Mouse (Mus musculus) retina, embryonic 14.5 days (tissue): ENCODE results near the gene Hnrnpdl.

ENCODE experiments used
- DNase-seq: peaks from one replicate; pipeline ENCODE4 v3.0.0-alpha.2; 2015; ENCODE audit warnings: low spot score

Hnrnpdl gene

DNA sequence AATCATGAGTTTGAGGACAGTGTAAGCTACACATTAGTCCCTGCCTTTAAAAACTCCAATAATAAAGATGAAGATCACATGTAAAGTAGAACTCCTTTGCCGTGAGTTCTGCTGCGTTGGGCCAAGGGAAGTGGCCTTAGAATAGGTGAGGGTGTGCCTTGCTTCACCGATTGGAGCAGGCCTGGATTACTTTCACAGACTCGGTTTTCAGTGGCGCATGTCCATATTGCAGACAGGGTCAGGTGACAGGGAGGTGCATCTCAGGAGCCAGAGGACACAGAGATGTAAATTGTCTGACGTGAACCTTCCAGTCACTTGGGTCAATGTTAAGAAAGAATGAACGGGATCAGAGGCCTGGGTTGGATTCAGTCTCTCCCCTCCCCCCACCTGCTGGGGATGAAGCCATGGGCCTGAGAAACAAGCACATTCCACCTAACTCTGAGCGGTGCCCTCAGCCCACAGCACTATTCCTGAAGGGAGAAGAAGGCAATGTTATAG lies 7.7 kb upstream of the Hnrnpdl start:
- no peak for DNase-seq

DNA sequence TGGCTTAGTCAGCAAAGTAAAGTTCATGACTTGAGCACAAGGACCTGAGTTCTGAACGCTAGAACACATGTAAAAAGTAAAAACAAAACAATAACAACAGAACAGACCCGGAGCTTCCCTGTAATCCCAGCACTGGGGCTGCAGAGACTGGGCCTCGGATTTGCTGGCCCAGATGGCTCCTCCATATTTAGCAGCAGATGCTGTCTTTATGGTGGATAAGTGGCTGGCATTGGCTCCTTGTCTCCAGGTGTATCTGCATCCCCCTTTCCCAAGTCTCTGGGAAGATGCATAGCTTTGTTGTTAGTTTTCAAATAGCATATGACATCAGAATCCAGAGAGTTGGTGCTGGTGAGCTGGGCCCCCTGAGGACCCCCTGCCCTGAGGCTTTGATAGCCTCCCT lies 6.6 kb upstream of the Hnrnpdl start:
- no peak for DNase-seq

DNA sequence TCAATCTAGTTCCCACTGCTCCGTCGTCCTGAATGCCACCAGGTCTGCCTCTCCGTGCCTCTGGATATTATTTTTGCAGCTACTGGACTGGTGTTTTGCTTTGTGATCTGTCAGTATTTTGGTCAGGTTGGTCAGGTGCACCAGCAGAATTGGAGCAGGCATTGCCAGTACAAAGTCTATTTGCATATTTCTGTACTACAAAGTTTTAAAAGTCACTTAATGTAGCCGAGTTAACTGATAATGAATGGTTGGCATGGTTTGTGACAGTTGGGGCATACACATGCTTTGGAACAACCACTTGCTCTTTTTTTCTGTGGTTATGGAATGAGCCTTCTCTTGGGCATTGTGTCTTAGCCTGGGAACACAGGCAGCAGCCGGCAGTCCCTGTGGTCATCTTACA lies 5.2 kb upstream of the Hnrnpdl start:
- DNase-seq: no peak

DNA sequence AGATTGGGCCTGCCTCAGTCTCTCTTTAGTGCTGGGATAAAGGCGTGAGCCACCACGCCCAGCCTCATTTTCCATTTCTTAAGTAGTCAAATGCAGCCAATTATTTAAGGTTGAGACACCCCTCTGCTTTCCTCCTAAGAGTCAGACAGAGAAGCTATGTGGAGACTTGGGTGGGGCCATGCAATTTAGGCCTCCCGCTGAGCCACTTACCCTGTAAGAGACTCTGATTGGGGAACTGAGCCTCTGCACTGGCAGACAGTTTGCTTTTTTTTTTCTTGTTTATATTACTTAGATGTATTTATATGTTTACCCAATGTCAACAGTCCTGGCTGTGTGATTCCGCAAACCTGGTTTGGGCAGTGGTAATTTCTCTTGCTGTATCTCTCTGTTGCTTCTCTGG lies 4.6 kb upstream of the Hnrnpdl start:
- DNase-seq: no peak

DNA sequence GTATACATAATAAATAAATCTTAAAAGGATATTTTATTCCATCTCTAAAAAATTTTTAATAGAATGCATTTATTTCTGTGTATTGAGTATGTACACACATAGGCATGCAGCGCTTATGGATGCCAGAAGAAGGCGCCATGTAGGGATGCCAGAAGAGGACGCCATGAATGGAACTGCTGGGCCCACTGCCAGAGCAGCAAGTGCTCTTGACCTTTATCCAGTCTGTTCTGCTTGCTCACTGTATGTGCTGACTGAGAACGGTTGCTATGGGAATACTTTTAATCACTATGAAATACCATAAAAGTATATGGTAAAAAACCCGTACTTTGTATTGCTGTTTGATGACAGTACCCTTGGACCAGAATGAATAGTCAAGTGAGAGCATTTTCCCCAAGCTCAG lies 3.9 kb upstream of the Hnrnpdl start:
- DNase-seq: no peak

DNA sequence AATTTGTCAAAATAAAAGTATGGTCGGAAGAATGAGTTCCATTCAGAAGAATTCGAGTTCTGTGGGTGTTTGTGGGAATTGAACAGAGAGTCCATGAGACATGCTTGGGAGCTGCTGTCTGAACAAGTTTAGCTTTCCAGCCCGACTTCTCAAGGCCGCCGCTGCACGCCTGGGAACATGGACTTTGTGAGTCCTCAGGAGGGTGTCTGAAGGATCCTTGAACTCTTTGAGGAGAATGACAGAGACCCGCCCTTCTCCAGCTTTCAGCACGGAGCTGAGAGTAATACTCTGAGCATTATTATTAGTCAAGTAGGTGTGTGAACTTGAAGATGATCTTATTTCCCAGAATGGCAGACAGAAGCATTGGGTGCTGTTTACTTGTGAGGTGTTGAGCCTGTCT lies 3.0 kb upstream of the Hnrnpdl start:
- no peak for DNase-seq

DNA sequence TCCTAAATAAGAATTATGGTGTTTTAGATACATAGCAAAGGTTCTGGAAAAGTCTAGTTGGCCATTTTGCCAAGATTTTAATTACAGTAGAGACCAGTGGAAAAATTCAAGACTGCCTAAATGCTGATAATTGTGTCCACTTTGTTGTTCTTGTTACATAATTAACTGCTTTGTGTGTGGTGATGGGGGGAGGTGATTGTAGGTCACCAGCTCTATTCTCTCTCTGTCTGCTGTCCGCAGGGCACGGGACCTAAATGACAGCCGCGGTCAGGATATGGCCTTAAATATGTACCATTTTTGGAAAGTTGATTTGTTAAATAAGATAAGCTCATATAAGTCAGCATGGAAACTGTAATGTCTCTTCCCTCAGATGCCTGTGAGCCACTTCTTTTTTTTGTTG lies 1.8 kb upstream of the Hnrnpdl start:
- no peak for DNase-seq

DNA sequence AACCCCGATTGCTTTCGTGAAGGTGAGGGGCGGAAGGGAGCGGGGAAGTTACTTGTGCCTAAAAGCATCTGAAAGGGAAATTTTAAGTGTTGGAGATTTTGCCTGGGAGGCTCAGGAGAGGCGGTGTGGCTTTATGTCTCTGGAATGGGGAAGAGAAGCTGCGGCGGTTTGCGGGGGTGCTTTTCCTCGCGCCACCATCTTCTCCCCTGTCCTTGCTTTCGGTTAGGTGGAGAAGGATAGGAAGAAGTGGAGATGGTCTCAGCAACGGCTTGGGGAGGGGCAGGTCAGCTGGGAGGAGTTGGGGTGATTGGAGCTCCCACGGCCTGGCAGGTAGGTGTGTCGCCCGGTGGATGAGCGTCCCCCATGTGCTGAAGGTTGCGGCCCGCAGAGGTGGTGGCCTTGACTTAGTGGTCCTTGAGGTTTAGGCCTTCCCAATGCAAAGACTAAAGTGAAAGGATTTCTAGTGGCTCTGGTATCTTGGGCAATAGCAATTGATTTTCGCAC lies 869 bp upstream of the Hnrnpdl start:
- DNase-seq: no peak

DNA sequence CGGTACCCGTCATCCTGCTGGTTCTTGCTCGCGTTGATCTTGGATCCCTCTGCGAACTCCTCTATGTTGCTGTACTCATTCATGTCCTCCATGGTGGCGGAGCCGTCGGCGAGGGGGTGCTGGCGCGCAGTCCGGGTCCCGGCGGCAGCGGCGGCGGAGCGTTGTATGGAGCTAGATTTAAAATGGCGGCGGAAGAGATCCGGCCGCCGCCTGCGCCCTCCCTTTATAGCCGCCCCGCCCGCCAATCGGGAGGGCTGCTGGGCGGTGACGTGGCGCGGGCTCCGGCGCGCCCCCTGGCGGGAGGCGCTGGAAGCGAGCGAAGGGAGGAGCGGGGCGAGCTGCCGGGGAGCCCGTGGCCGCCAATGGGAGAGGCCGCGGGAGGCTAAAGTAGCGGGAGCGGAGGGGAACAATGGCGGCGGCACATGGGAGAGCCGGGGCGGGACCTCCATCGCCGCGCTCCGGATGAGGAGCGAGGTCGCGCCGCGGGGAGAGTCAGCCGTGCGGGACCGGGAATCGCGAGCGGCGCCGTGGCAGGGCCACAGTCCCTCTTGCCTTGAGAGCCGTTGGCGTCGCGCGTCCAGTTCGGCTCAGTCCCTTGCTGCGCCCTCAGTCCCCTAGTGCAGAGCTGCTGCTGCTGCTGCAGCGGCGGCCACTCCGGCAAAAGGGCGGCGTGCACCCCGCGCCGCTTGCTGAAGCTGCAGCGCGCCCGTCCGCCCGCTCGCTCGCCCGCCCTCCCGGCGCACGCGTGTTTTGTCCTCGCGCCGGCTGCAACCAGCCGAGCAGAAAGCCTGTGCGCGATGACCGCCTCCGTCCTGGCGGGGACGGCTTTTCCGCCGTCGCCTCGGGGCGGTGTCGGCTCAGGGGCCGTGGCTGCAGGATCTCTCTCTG lies 506 bp downstream of the Hnrnpdl start:
- DNase-seq: peak; percentile 98

DNA sequence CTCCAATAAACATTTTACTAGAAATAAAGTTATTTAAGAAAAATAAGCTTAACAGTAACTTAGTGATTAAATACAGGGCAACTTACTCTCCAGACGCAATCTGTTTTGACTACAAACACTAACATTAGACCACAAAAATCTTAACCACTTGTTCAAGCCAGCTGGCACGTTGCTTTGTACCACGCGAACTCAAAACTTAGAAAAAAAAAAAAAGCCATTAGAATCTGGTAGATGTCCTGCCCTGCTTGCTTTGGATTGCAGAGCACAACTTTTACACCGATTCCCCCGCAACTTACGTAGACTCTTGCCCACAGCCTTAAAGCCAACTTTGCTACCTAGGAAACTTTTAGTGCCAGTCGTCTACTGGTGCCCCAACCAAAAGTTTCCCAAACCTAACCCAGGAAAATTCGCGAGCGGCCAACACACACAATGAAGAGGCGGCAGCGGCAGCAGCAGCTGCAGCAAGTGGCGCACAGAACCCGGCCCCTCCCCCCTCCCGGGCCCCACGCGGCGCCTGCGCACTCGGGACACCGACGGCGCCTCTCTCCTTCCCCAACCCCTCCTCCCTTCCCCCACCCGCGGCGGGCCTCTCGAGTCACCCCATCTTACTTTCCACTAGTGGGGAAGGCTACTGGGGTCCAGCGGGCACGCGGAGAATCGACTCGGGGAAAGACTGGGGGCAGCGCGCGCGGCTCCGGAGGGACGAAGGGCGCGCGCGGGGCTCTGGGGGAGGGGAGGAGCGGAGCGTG lies 1.3 kb downstream of the Hnrnpdl start:
- peak; percentile 87 for DNase-seq

DNA sequence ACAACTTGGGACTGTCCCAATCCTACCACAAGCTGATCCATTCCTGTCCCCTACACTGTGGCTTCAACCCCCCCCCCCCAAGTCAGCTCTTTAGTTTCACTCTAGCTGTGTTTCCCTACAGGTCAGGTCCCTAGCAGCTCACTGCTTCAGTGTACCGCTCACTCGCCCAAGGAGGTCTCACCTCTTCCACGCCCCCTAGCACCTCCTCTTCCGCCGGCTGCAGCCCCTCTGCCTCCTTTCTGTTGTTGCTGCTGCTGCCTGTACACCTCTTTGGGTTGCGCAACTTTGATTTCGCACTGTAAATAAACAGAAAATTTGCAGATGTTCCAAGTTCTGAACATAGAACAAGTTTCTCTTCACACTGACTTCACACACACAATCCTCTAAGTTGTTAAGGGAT lies 2.8 kb downstream of the Hnrnpdl start:
- no peak for DNase-seq

DNA sequence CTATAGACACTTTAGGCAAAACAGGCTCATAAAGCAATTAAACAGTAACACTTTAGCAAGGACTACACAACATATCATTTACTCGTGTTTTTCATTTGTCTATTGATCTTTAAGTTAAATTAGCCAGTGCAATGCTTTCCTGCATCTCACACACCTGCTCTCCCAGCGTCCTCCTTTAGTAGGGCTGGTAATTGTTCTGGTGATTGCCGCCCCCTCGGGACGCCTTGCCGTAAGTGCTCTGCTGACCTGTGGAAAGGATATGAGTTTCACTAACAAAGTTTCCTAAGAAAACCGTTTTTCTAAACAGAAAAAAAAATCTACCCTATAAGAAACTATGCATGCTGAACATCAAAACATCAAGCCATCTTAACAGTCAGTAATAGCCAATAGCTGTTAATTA lies 3.5 kb downstream of the Hnrnpdl start:
- no peak for DNase-seq

DNA sequence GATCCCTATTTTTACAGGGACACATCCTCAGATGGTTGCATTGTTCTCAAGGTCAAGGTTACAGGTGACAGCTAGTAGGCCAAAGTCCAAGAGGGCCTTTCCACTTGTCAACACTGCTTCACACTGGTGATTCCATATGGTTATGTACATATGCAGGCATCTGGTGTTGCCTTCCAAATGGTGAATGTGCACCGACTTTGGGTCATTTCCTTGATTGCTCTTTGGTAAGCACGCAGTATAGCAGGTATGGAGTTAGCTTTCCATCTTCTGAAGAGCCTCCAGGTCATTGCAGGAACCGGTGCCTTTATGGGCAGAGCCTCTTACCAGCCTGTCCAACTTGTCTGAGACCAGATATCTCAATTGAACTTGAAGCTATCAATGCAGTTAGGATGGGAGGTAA lies 6.8 kb downstream of the Hnrnpdl start:
- DNase-seq: no peak

DNA sequence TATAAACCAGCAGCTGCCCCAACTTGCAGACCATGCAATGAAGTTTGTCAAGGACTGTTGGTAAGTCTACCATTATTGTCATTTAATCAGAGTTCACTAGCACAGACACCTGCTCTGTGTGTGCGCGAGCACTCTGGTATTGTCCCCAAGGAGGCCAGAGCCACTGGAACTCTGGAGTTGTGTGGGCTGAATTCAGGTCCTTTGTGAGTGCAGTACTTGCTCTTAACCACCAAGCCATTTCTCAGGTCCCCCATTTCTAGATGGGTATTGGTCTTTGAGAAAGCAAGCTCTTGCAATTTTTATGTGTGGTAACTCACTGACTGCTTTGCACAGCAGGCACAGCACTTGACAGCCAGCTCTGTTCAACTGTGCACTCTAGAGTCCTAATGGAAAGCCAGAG lies 7.4 kb downstream of the Hnrnpdl start:
- DNase-seq: no peak

DNA sequence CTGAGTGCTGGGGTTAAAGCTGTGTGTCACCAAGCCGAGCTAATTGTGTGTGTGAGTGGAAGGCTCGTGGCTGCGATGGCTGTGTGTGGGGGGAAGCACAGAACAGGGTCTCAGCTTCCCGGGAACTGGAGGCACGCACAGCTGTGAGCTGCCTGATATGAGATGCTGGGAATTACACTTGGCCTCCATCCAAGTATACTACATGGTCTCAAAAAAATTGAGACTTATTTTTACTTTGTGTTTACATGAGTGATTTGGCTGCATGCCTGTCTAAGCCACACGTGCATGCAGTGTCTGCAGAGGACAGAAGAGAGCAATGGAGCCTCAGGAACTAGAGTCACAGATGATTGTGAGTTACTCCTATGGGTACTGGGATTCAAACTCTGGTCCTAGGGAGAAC lies 9.4 kb downstream of the Hnrnpdl start:
- DNase-seq: no peak

DNA sequence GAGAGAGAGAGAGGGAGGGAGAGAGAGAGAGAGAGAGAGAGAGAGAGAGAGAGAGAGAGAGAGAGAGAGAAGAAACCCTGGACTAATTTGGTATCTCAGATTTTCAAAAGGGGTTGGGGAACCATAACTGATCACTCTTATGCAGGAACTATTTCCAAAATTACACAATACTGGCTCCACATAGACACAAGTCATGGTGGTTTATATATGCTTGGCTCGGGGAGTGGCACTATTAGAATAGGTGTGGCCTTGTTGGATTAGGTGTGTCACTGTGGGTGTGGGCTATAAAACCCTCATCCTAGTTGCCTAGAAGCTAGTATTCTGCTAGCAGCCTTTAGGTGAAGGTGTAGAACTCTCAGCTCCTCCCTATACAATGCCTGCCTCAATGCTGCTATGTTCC lies 14.6 kb downstream of the Hnrnpdl start:
- DNase-seq: no peak

DNA sequence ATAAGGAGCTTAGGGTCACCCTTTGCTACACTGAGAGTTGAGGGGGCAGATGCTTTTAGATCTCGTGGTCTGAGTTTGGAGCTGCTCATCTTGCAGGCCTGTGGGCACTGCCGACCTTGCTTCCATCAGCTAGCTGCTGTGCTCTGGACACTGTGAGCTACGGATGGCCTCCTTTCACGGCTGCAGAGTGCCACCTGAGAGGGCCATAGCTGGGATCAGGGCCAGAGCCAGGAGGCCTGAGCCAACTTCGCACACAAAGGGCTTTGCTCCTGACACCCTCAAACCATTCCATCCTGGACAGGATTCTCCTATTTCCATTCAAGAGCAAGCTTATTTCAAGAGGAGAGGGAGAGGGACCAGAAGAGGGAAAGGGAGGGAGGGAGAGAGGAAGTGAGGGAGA lies 15.1 kb downstream of the Hnrnpdl start:
- no peak for DNase-seq

DNA sequence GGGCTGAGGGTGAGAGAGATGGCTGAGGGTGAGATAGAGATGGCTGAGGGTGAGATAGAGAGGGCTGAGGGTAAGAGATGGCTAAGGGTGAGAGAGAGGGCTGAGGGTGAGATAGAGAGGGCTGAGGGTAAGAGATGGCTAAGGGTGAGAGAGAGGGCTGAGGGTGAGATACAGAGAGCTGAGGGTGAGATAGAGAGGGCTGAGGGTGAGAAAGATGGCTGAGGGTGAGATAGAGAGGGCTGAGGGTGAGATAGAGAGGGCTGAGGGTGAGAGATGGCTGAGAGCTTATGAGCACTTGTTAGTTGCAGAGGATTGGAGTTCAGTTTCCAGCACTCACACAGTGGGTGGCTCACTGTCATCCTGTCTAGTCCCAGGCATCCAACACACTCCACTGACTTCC lies 19.4 kb downstream of the Hnrnpdl start:
- no peak for DNase-seq

DNA sequence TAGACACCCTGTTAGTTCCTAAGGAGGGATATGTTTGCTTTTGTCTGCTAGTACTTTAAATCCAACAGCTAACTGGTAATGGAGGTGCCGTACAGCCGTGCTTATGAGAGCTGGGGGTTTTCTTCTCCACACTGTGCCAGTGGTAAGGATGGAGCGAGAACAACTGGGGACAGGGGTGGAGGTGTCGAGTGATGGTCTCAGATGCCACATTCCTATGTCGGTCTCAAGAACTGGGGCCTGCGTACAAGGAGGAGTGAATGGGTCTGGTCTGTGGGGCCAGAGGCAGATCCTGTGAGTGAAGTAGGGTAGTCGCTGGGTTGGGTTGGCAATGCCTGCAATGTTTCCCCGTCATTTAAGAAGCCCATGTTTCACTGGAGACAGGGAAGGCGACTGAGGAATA lies 26.9 kb downstream of the Hnrnpdl start:
- no peak for DNase-seq

DNA sequence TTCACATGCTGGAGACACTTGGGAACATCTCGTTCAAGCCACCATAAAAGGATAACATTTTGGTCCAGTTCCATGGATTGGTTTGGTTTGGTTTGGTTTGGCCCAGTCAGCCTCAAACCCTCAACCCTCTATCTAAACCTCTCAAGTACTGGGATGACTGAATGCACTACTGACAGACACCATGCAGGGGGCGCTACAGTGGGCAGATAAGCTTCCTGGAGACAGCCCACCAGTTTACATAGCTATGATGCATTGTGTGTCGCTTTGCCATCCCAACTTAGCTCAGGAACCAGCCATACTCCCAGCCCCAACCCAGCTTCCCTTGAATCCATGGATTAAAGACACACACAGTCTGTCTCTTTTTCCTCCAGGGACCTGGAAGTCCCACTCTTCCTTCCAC lies 31.0 kb downstream of the Hnrnpdl start:
- DNase-seq: no peak

DNA sequence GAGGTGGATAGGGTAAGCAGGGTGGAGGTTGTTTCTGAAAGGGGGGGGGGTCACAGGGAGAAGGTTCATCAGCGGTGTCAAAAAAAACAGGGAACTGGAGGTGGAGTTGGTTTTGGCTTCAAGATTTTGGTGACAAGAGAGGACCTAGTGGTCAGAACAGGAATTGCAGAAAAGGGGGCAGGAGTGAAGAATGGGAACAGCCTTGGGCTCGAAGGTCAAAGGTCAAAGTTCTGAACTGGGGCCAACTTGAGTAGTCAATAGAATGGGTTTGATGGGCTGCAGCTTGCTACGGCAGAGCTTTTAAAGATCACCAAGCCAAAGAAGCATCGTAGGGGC lies 32.5 kb downstream of the Hnrnpdl start:
- DNase-seq: peak; percentile 32

DNA sequence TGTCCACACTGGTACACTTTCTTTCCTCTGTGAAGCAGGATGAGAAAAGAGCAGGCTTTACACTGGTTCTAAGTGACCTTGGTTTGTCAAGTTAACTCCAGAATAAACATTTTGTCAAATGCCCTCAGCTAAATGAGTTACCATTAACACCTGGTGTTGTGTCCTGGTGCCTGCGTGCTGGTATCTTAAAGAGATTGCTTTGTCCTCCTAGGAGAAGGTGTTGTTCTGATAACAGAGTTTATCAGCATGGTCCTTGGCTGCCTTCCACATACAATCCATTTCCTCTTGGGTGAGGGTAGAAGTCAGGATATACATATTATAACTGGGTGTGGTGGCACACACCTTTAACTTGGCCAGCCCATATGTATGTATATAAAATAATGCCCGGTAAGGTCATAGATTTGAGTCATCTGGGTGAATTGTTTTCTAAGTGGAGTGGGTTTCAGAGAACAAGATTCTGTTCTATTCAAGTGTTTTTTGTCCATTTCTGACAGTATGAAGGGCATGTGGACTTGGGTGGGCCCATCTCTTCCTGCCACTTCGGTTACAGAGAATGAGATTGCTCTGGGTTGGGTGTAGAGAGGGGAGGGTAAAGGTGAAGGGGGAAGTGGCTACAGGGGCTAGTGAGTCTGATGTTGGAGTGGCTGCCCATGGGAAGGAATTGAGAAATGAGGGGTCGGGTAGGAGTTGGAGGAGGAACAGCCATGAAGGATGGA lies 33.0 kb downstream of the Hnrnpdl start:
- DNase-seq: no peak

DNA sequence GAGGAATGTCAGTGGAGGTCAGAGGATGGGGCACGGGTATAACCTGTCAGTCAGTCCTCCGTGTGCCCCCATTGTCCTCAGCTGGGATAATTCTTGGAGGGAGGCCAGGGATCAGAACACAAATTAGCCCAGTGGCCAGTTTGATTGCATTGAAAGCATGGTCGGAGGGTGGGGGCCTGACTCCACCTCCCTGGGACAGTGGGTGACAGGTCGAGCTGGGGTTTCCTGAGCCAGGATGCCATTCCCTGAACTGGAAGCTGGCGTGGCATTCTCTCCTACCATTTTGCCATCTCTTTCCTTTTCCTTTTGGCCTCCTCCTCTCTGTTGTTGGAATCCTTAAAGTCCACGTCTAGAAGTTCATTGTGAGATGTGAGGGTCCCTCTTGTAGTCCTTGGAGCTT lies 33.6 kb downstream of the Hnrnpdl start:
- no peak for DNase-seq
